Mouse (Mus musculus): ENCODE data around the gene 0610009B22Rik.

GRCm38 (mm10) chr11:51643761-51644160, 44.9 kb downstream of the 0610009B22Rik start:
- TF ChIP-seq CTCF (IDR thresholded peaks at IDR 0.05; ENCODE audit: control insufficient read depth, insufficient read depth, insufficient read length) (no peak), MYOG (IDR thresholded peaks at IDR 0.05; ENCODE audit: control insufficient read depth, extremely low read depth, insufficient read length) (no peak), MYOD1 (IDR thresholded peaks at IDR 0.05; ENCODE audit: control insufficient read depth, insufficient read length, low read depth) (no peak), MAX (IDR thresholded peaks at IDR 0.05) (no peak), USF1 (IDR thresholded peaks at IDR 0.05; ENCODE audit: low read depth) (no peak), CEBPB (IDR thresholded peaks at IDR 0.05; ENCODE audit: low read depth) (no peak)

Measured in C2C12 (cell line).